Mouse (Mus musculus): ENCODE results near the gene Slc3a1. TPM values are rescaled to one million over a fixed set of nuclear protein-coding genes. Genes with fewer than 3 reads are reported as not detected.

Gene Slc3a1
- total RNA-seq, 1 experiment from 2014 or later, result 1.3 TPM

GRCm38 (mm10) chr17:85089621-85090020 is 61.4 kb downstream of the Slc3a1 start:
- DNase-seq, result no peak

GRCm38 (mm10) chr17:85090120-85091099 is 62.2 kb downstream of the Slc3a1 start, which contains the start of the genes Prepl and Camkmt:
TSS of gene Prepl (minus strand) at chr17:85090241.
TSS of gene Camkmt (plus strand) at chr17:85090552.
- peak; percentile 98 for DNase-seq

DNA sequence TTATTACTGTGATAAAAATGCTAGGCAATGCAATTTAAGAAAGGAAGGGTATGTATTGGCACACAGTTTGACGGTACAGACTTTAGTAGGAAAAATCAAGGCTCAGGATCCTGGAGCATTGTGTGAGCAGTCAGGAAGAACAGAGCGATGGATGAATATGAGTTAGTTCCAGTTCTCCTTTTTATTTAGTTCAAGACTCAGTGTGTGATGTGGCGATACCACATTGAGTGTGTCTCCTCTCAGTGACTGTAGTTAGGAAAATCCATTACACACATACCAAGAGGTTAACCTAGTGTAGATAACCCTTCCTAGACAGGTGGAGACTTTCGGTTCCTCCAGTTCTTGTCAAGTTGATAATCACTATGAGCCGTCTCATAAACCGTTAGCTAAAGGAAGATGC is 63.6 kb downstream of the Slc3a1 start:
- DNase-seq, result no peak

DNA sequence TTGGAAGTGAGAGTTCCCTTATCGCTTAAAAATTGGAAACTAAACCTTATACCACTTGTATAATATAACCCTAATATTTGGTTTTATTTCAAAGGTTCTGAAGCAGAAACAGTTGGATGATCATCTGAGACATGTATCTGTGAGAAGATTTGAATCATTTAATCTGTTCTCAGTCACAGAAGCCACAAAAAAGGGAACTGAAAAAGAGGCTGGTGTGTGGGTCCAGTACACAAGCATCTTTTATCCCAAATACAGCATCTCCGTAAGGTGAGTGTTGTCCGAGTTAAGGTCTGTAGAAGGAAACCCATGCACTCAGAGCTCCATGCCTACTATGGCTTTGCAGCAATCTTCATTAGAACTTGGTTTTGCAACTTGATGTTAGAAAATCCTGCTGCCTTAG is 68.2 kb downstream of the Slc3a1 start:
- DNase-seq, result no peak

GRCm38 (mm10) chr17:85098677-85099323 is 70.6 kb downstream of the Slc3a1 start:
- peak; percentile 12 for DNase-seq

- DNase-seq, result no peak
Measured at GRCm38 (mm10) chr17:85100232-85100631, 72.1 kb downstream of the Slc3a1 start.

DNA sequence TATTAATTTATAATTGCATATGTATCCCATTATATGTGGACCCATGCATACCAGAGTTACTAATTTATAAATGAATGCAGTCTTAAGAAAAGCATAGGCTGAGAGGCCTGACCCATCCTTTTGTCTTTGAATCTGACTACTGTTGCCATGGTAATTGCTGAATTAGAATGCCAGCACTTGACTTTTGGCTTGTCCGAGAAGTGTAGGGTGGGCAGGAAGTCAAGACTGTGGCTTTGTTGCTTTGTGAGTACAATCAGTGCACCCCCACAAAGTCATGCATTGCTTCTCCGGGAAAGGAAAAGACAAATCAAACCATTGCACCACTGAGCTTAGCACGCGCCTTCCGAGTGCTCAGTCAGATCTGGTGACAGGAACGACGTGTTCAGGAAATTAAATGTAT is 73.6 kb downstream of the Slc3a1 start:
- no peak for DNase-seq

- DNase-seq, result peak; percentile 23
Measured at GRCm38 (mm10) chr17:85103310-85103709, 75.1 kb downstream of the Slc3a1 start.

GRCm38 (mm10) chr17:85110640-85111039 is 82.5 kb downstream of the Slc3a1 start:
- no peak for DNase-seq

- no peak for DNase-seq
Measured at GRCm38 (mm10) chr17:85113441-85113840, 85.3 kb downstream of the Slc3a1 start.

Other genes starting within 250 kb of the Slc3a1 start
- gene Lrpprc, start 237.6 kb upstream of the Slc3a1 start, total RNA-seq (2021), result 84.6 and 86.6 TPM in 2 replicates
- gene Ppm1b, start 71.6 kb upstream of the Slc3a1 start, total RNA-seq (2021), result 120 and 135 TPM in 2 replicates
- 29.3 and 32.7 TPM in 2 replicates for gene Prepl, start 61.9 kb downstream of the Slc3a1 start, total RNA-seq (2021)
- gene Camkmt, start 62.2 kb downstream of the Slc3a1 start, total RNA-seq (2021), result 4.8 and 6.0 TPM in 2 replicates